Mouse (Mus musculus): ENCODE results near the gene Fscn3.

The Fscn3 gene

GRCm38 (mm10) chr6:28486008-28486407 is 58.4 kb downstream of the Fscn3 start:
- no peak for DNase-seq (ENCODE audit: low read depth, low spot score)

- no peak for DNase-seq (ENCODE audit: low read depth, low spot score)
Observed at GRCm38 (mm10) chr6:28486471-28486870, 58.9 kb downstream of the Fscn3 start.

- DNase-seq (ENCODE audit: low read depth, low spot score) = no peak
Observed at GRCm38 (mm10) chr6:28486905-28487304, 59.3 kb downstream of the Fscn3 start.
